Mouse (Mus musculus): ENCODE measurements around the gene Efcab9. TPM values are rescaled to one million over a fixed set of nuclear protein-coding genes. Genes with fewer than 3 reads are reported as not detected.

Gene Efcab9
- total and polyA plus RNA-seq, 2 experiments, result not detected

DNA sequence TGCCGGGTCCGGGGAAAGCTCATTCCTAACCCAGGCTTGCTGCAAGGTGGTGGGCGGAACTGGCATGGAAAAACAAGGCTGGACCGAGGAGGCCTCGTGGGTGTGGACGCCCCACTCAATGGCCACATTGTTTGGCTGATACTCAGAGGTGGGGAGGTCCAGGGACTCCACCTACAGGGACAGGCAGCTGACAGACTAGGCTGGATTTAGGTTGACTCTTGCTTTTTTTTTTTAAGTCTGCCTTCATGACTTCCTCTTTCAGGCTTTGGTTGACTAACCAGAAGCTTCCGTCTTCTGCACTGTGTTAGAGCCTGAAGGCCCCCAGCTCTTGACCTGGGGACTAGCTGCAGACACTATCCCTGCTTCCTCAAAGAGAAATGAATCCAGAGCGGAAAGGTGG lies 33.2 kb upstream of the Efcab9 start:
- peak; percentile 35 for DNase-seq (ENCODE audit: extremely low read depth, low read depth, low spot score)
- no peaks in the 10 kb centered on the region for H3K36me3 ChIP-seq (ENCODE audit: control insufficient read depth, insufficient read depth, low read length)
- no peaks in the 10 kb centered on the region for H3K79me2 ChIP-seq (ENCODE audit: control insufficient read depth, insufficient read depth, low read length)
- TF ChIP-seq CTCF (IDR thresholded peaks at IDR 0.05; ENCODE audit: low read depth, low read length) (no peak), POLR2A (IDR thresholded peaks at IDR 0.05; ENCODE audit: extremely low read depth, insufficient read depth, low read length) (no peak)
- no peak overlapping the region for H3K9ac ChIP-seq (ENCODE audit: low read depth, low read length)
- H3K4me3 ChIP-seq (ENCODE audit: insufficient read depth, low read depth, low read length), result no peak overlapping the region
- 74% methylated on average over 8 of the region's 8 CpGs for WGBS
- H3K27me3 ChIP-seq (ENCODE audit: control insufficient read depth, insufficient read depth, low read length), result no peaks in the 10 kb centered on the region
- no peak overlapping the region; the same call in 1 of the 2 replicates for H3K27ac ChIP-seq (replicated peaks; ENCODE audit: insufficient read depth, low read depth, low read length)
- H3K4me1 ChIP-seq (ENCODE audit: control insufficient read depth, insufficient read depth, low read length), result peaks cover 3% of the 10 kb centered on the region; the same call in 1 of the 2 replicates

DNA sequence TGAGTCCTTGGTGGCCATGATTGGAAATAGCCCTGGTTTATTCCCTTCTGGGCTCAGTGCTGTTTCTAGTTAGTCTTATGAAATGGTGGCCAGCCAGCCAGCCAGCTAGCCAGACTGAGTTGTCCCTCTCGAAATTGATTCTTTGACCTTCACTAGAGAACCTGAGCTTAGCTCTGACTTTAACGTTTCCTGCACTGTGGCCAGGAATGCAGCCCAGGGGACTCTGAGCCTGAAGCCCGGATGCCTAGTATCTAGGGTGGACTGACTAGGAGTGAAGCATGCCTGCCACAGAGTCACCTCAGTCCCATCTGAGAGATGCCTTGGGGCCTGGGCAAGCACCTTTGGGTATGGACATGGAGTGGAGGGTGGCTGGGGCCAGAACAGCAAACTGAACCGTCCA lies 32.7 kb upstream of the Efcab9 start:
- Histone ChIP-seq H3K36me3 (ENCODE audit: control insufficient read depth, insufficient read depth, low read length) (no peaks in the 10 kb centered on the region), H3K4me1 (ENCODE audit: control insufficient read depth, insufficient read depth, low read length) (peaks cover 3% of the 10 kb centered on the region; the same call in 1 of the 2 replicates), H3K4me3 (ENCODE audit: insufficient read depth, low read depth, low read length) (no peak overlapping the region), H3K9ac (ENCODE audit: low read depth, low read length) (no peak overlapping the region), H3K79me2 (ENCODE audit: control insufficient read depth, insufficient read depth, low read length) (no peaks in the 10 kb centered on the region), H3K27ac (replicated peaks; ENCODE audit: insufficient read depth, low read depth, low read length) (no peak overlapping the region; the same call in 1 of the 2 replicates), H3K27me3 (ENCODE audit: control insufficient read depth, insufficient read depth, low read length) (no peaks in the 10 kb centered on the region)
- TF ChIP-seq CTCF (IDR thresholded peaks at IDR 0.05; ENCODE audit: low read depth, low read length) (no peak), POLR2A (IDR thresholded peaks at IDR 0.05; ENCODE audit: extremely low read depth, insufficient read depth, low read length) (no peak)
- WGBS, result 63% methylated on average over 4 of the region's 4 CpGs
- DNase-seq (ENCODE audit: extremely low read depth, low read depth, low spot score), result no peak

DNA sequence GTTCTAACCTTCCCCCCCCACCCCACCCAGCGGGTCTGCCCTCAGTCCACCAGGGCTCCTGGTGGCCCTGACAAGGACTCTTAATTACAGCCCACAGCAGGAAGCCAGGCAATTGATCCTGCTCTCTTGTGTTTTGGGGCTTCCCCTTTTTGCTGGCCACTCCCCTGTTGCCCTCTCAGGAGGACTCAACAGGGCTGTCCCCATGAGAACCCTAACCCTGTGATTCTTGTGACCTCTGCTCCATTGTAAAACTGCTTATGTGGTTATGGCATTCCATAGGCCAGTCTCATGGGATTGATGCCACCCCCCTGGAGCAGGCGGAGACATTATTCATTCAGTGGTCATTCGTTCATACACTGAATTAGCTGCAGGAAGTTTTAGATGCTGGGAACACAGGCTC lies 31.8 kb upstream of the Efcab9 start:
- Histone ChIP-seq H3K27me3 (ENCODE audit: control insufficient read depth, insufficient read depth, low read length) (no peaks in the 10 kb centered on the region), H3K36me3 (ENCODE audit: control insufficient read depth, insufficient read depth, low read length) (no peaks in the 10 kb centered on the region), H3K27ac (replicated peaks; ENCODE audit: insufficient read depth, low read depth, low read length) (no peak overlapping the region), H3K9ac (ENCODE audit: low read depth, low read length) (no peak overlapping the region), H3K4me3 (ENCODE audit: insufficient read depth, low read depth, low read length) (no peak overlapping the region), H3K4me1 (ENCODE audit: control insufficient read depth, insufficient read depth, low read length) (peaks cover 3% of the 10 kb centered on the region; the same call in 1 of the 2 replicates), H3K79me2 (ENCODE audit: control insufficient read depth, insufficient read depth, low read length) (no peaks in the 10 kb centered on the region)
- TF ChIP-seq CTCF (IDR thresholded peaks at IDR 0.05; ENCODE audit: low read depth, low read length) (no peak), POLR2A (IDR thresholded peaks at IDR 0.05; ENCODE audit: extremely low read depth, insufficient read depth, low read length) (no peak)
- no peak for DNase-seq (ENCODE audit: extremely low read depth, low read depth, low spot score)
- WGBS, result 85% methylated on average over 3 of the region's 3 CpGs

DNA sequence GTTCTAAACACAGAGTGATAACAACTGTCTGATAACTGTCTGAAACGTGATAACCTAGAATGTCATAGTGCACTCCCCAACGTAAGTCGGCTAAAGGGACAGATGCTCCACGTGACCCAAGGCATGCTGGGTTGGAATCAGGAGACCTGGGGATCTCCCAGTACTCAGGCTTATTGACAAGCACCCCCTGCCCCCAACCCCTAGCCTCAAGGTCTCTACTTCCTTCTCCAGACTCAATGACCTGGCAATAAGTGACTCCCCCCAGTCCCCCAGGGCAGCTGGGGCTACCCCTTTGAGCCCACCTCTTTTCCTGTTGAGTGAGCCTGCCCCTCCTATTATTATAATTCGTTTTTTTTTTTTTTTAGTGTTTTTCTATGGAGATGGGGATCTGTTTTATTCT lies 30.8 kb upstream of the Efcab9 start:
- Histone ChIP-seq H3K27me3 (ENCODE audit: control insufficient read depth, insufficient read depth, low read length) (no peaks in the 10 kb centered on the region), H3K4me1 (ENCODE audit: control insufficient read depth, insufficient read depth, low read length) (peaks cover 3% of the 10 kb centered on the region; the same call in 1 of the 2 replicates), H3K36me3 (ENCODE audit: control insufficient read depth, insufficient read depth, low read length) (no peaks in the 10 kb centered on the region), H3K4me3 (ENCODE audit: insufficient read depth, low read depth, low read length) (no peak overlapping the region), H3K27ac (replicated peaks; ENCODE audit: insufficient read depth, low read depth, low read length) (no peak overlapping the region), H3K79me2 (ENCODE audit: control insufficient read depth, insufficient read depth, low read length) (no peaks in the 10 kb centered on the region), H3K9ac (ENCODE audit: low read depth, low read length) (no peak overlapping the region)
- TF ChIP-seq CTCF (IDR thresholded peaks at IDR 0.05; ENCODE audit: low read depth, low read length) (no peak), POLR2A (IDR thresholded peaks at IDR 0.05; ENCODE audit: extremely low read depth, insufficient read depth, low read length) (no peak)
- 74% methylated on average over 5 of the region's 5 CpGs for WGBS
- DNase-seq (ENCODE audit: extremely low read depth, low read depth, low spot score), result no peak

DNA sequence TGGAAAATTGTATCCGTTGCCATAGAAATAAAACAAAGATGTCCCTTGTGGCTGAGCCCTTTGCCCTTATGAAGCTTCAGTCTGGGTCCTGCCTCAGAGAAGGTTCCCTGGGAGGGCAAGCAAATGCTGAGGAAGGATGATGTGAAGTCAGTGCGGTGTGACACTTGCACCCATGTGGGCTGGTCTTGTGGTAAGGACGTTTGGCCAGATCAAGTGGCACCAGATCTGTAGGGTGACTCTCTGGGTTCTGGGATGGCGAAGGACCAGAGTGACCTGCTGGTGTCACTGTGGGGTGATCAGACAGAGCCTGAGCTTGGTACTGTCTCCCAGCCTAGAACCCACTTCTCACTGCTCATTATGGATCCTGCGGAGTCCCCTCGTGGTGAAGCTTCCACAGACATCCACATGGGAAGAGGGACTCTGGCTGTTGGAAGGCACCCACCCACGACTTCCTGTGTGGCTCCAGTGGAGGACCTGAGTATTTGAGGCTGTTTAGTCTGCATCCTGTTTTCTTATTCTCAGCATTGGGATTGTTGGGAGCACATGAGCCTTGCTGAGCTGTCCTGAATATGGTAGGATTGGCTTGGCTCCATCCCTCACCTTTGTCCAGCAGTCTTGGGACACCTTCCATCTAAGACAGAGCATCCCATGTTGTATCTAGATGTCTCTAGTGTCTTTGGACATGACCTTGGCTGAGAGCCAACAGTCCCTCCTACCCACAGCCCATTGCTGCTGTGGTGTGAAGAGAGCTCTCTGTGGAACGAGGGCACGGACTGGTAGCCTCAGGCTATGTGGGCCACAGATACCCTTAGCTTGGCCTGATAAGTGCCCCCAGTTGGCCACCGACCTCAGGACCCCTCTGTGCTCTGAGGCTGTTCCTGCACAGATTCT lies 29.8 kb upstream of the Efcab9 start:
- no peak for DNase-seq (ENCODE audit: extremely low read depth, low read depth, low spot score)
- TF ChIP-seq CTCF (IDR thresholded peaks at IDR 0.05; ENCODE audit: low read depth, low read length) (no peak), POLR2A (IDR thresholded peaks at IDR 0.05; ENCODE audit: extremely low read depth, insufficient read depth, low read length) (no peak)
- no peak overlapping the region for H3K4me3 ChIP-seq (ENCODE audit: insufficient read depth, low read depth, low read length)
- H3K4me1 ChIP-seq (ENCODE audit: control insufficient read depth, insufficient read depth, low read length), result peaks cover 3% of the 10 kb centered on the region; the same call in 1 of the 2 replicates
- H3K36me3 ChIP-seq (ENCODE audit: control insufficient read depth, insufficient read depth, low read length), result no peaks in the 10 kb centered on the region
- no peak overlapping the region for H3K27ac ChIP-seq (replicated peaks; ENCODE audit: insufficient read depth, low read depth, low read length)
- no peaks in the 10 kb centered on the region for H3K27me3 ChIP-seq (ENCODE audit: control insufficient read depth, insufficient read depth, low read length)
- WGBS, result 71% methylated on average over 10 of the region's 10 CpGs
- H3K9ac ChIP-seq (ENCODE audit: low read depth, low read length), result no peak overlapping the region
- H3K79me2 ChIP-seq (ENCODE audit: control insufficient read depth, insufficient read depth, low read length), result no peaks in the 10 kb centered on the region

All from liver, adult 2 months (tissue).